Mouse (Mus musculus) forebrain, embryonic 15.5 days (tissue): ENCODE results near the gene Faim2. TPM values are rescaled to one million over a fixed set of nuclear protein-coding genes. Genes with fewer than 3 reads are reported as not detected.

Experiments used
- ATAC-seq: fragments of 200-750 bp; cut with Nextera tagmentation; replicated peaks from 2 replicates; pipeline ENCODE4 v1.8.0; 2017; ENCODE audit warnings: mild to moderate bottlenecking, moderate TSS enrichment, moderate library complexity
- H3K27ac ChIP-seq: fragments of 300-500 bp; sonication (generic); replicated peaks from 2 replicates; pipeline ENCODE4 v1.5.1; 2015; ENCODE audit warnings: mild to moderate bottlenecking, inconsistent platforms
- H3K27me3 ChIP-seq: fragments of 300-500 bp; sonication (generic); 2 replicates; pipeline ENCODE4 v1.6.1; 2015; ENCODE audit warnings: inconsistent platforms
- H3K36me3 ChIP-seq: fragments of 300-500 bp; sonication (generic); 2 replicates; pipeline ENCODE4 v1.6.1; 2015; ENCODE audit warnings: mild to moderate bottlenecking, inconsistent platforms
- H3K4me1 ChIP-seq: fragments of 300-500 bp; sonication (generic); 2 replicates; pipeline ENCODE4 v1.6.1; 2015; ENCODE audit warnings: inconsistent platforms
- H3K4me2 ChIP-seq: fragments of 300-500 bp; sonication (generic); replicated peaks from 2 replicates; pipeline ENCODE4 v1.6.1; 2015; ENCODE audit warnings: mild to moderate bottlenecking, inconsistent platforms
- H3K4me3 ChIP-seq: fragments of 300-500 bp; sonication (generic); 2 replicates; pipeline ENCODE4 v1.5.1; 2015; ENCODE audit warnings: mild to moderate bottlenecking, inconsistent platforms
- H3K9ac ChIP-seq: fragments of 300-500 bp; sonication (generic); replicated peaks from 2 replicates; pipeline ENCODE4 v1.6.1; 2015; ENCODE audit warnings: mild to moderate bottlenecking, inconsistent platforms
- H3K9me3 ChIP-seq: fragments of 300-500 bp; sonication (generic); 2 replicates; pipeline ENCODE4 v1.6.1; 2016; ENCODE audit warnings: inconsistent platforms
- WGBS: fragments of 180-500 bp; shearing (Covaris S2); methylation state at CpG from one replicate; pipeline ENCODE4 v1.1.7; 2015; ENCODE audit warnings: mixed read lengths; 5-methylcytosine and 5-hydroxymethylcytosine counted together
- polyA plus RNA-seq: library from polyadenylated mRNA; unstranded; fragments of >200 nt; fragmentation: Nextera tagmentation; extraction: Ambion mirVana; gene quantifications from 2 replicates; pipeline ENCODE4 v1.2.1, GENCODE M21; 2015

Faim2 gene
- polyA plus RNA-seq, 1 experiment from 2014 or later: 18.9 TPM

DNA sequence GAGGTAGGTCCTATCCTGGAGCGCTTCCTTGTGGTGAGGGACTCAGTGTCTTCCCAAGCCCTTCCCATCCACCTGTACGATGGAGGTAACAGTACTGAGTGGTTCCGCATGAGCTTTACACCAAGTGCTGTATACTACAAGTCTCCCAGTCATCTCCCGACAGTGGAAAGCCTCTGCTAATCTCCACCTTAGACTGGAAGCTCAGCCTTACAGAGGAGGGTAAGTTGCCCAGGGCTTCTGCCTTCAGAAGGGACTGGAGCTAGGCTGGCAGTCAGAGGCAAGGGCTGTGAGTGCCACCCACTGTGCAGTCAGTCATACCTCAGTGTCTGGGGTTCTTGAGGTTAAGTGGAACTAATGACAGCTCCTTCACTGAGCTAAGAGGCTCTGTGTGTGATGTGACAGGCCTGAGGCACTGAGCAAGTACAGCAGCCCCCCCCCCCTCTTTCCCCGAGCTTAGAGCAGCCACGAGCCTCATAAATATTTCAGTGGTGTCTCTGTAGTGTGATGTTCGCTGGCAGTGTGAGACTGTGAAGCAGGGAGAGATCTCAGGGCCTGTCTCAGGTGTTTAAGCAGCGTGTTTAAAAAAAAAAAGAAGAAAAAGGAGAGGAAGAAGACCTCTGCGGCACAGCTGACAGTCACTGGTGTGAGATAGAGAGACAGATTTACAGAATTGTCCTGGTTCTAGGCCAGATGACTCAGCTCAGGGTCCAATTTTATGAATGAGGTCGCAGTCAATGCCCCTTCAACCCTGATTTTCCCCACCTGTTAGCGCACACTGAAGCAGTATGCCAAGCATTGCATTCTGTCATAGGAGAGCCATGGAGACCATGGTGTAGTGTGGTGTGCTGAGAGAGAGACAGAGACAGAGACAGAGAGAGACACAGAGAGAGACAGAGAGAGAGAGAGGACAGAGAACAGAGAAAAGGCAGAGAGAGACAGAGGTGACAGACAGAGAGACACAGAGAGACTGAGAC, 9.2 kb upstream of the Faim2 start:
- no peak overlapping the region for H3K4me3 ChIP-seq
- H3K9ac ChIP-seq: no peak overlapping the region
- 51% methylated on average over 11 of the region's 11 CpGs for WGBS
- H3K36me3 ChIP-seq: no peaks in the 10 kb centered on the region
- H3K27ac ChIP-seq: peak overlapping the region; percentile 43
- H3K27me3 ChIP-seq: no peaks in the 10 kb centered on the region
- H3K4me1 ChIP-seq: 0 out of 2 replicates have a peak, but pooled peaks cover 6% of the 10 kb centered on the region
- H3K4me2 ChIP-seq: no peak overlapping the region
- ATAC-seq: peak; percentile 69; the same call in 1 of the 2 replicates
- H3K9me3 ChIP-seq: no peaks in the 10 kb centered on the region

DNA sequence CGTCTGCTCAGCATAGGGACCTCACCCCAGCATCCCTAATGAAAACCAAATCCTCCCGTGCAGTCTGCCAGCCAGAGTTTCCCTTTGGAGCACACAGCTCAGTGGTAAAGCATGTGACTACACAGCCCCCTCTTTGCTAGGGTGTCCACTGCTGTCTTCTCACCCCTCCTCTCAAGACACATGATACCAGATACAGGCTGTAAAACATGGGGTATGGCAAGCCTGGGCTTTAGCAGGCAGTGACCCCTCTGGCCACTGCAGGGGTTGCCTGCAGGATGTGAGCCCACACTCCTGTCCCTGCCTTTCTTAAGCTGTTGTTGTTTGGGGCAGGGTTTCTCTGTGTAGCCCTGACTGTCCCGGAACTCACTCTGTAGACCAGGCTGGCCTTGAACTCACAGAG, 4.1 kb upstream of the Faim2 start:
- no peaks in the 10 kb centered on the region for H3K27me3 ChIP-seq
- no peaks in the 10 kb centered on the region for H3K9me3 ChIP-seq
- no peak overlapping the region for H3K9ac ChIP-seq
- H3K4me1 ChIP-seq: peaks cover 19% of the 10 kb centered on the region
- no peak overlapping the region for H3K4me2 ChIP-seq
- ATAC-seq: no peak
- no peak overlapping the region for H3K27ac ChIP-seq
- no peaks in the 10 kb centered on the region for H3K36me3 ChIP-seq
- H3K4me3 ChIP-seq: no peak overlapping the region
- WGBS: 72% methylated on average over 3 of the region's 3 CpGs

DNA sequence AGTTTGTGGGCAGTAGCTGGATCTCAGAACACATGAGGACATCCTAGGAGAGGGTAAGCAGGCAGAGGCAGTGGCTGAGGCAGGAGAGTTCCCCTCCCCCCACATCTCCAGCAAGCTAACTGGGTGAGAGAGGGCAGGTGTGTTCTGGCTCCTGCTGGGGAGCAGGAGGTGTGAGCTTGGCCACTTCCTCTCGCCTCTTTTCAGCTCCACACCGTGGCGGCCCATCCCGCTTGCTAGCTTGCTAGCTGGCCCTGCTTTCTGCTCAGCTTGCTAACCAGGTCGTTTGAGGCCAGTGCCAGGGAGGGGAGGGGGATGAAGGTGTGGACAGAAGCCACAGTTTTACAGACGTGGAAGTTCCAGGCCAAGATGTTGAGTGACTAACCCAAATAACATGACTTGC, 3.2 kb upstream of the Faim2 start:
- Histone ChIP-seq H3K9me3 (no peaks in the 10 kb centered on the region), H3K4me3 (no peak overlapping the region), H3K4me1 (peaks cover 23% of the 10 kb centered on the region), H3K27ac (no peak overlapping the region), H3K36me3 (no peaks in the 10 kb centered on the region), H3K4me2 (no peak overlapping the region), H3K27me3 (no peaks in the 10 kb centered on the region), H3K9ac (no peak overlapping the region)
- 43% methylated on average over 6 of the region's 6 CpGs for WGBS
- ATAC-seq: no peak

DNA sequence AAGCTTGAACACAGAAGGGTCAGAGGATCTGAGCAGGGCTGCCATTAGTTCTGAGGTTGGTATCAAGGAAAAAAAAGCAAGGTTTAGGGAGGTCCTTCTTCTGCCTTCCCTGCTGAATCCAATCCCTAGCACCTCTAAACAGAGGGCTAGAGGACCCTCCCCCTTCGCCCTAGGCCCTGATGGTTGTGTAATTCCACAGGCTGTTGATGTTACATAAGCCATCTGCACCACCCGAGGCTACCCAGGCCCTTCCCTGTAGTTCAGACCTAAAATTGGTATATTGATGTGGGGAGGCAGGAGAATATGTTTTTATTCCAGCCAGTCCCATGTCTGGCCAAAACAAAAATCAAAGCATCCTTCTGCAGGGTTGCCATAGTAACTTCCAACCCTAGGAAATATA, 1.3 kb downstream of the Faim2 start:
- H3K4me1 ChIP-seq: peaks cover 23% of the 10 kb centered on the region
- H3K27me3 ChIP-seq: no peaks in the 10 kb centered on the region
- H3K9ac ChIP-seq: no peak overlapping the region; the same call in 1 of the 2 replicates
- 61% methylated on average over 2 of the region's 2 CpGs for WGBS
- peak overlapping the region; percentile 72; the same call in 1 of the 2 replicates for H3K27ac ChIP-seq
- H3K4me3 ChIP-seq: peak overlapping the region; percentile 38; the same call in 1 of the 2 replicates
- no peaks in the 10 kb centered on the region for H3K9me3 ChIP-seq
- no peak; the same call in 1 of the 2 replicates for ATAC-seq
- H3K4me2 ChIP-seq: peak overlapping the region; percentile 60
- no peaks in the 10 kb centered on the region for H3K36me3 ChIP-seq

DNA sequence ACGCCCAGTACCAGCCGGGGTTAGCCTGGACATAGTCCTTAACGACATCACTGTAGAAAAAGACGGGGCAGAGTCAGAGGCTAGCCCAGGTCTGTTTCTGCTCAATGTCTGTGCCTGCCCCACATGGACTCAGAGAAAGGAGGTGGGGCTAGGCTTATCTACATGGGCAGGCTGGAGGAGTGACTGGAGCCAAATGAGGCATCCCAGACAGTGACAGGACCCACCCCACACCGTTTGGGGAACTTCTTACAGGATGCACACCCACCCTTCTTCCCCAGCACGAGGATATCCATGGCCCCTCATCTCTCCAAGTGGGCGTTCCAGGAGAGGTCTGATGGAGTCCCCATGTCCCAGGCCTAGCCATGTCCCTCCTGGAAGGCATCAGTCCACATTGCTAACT, 7.7 kb downstream of the Faim2 start:
- no peaks in the 10 kb centered on the region for H3K4me1 ChIP-seq
- no peak overlapping the region for H3K27ac ChIP-seq
- H3K27me3 ChIP-seq: no peaks in the 10 kb centered on the region
- H3K4me2 ChIP-seq: no peak overlapping the region
- H3K4me3 ChIP-seq: no peak overlapping the region
- WGBS: 87% methylated on average over 7 of the region's 7 CpGs
- ATAC-seq: no peak
- H3K36me3 ChIP-seq: no peaks in the 10 kb centered on the region
- H3K9ac ChIP-seq: no peak overlapping the region
- no peaks in the 10 kb centered on the region for H3K9me3 ChIP-seq

DNA sequence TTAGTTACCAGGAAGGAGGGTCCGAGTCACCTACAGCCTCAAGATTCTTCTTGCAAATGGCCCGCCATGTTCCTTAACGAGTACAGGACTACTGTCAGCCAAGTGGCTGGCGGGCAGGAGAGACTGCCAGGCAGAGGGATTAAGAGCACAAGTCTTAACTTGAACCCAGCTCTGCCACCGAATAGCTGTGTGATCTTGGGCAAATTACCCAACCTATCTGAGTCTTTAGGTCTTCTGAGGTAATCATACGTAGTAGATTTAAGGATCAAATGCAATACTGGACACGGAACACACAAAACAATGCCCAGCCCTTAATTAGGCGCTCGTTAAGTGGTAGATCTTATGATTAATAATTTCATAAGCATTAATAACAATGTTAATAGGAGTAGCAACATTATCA, 8.3 kb downstream of the Faim2 start:
- no peaks in the 10 kb centered on the region for H3K36me3 ChIP-seq
- no peak for ATAC-seq
- WGBS: 77% methylated on average over 9 of the region's 9 CpGs
- no peaks in the 10 kb centered on the region for H3K27me3 ChIP-seq
- H3K4me1 ChIP-seq: no peaks in the 10 kb centered on the region
- H3K4me2 ChIP-seq: no peak overlapping the region
- no peak overlapping the region for H3K4me3 ChIP-seq
- no peak overlapping the region for H3K9ac ChIP-seq
- no peak overlapping the region for H3K27ac ChIP-seq
- no peaks in the 10 kb centered on the region for H3K9me3 ChIP-seq

DNA sequence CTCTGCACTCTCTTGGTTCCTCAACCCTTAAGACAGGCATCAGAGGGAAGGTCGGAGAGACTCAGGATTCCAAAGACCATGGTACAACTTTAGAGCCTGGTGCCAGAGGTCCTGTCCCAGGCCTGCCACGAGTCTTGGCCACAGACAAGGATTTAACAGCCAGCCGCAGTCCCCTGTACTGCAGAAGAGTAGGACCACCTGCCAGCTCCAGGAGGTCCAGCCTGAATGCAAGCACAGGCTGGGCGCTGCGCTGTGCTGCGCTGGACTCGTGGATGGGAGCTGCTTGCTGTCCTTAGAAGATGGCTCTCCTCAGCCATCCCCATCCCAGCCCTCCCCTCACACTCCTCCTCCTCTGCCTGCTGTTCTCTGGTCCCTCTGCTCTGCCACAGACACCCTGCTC, 10.2 kb downstream of the Faim2 start:
- no peak overlapping the region for H3K9ac ChIP-seq
- no peak for ATAC-seq
- 65% methylated on average over 7 of the region's 7 CpGs for WGBS
- no peaks in the 10 kb centered on the region for H3K36me3 ChIP-seq
- H3K9me3 ChIP-seq: no peaks in the 10 kb centered on the region
- no peaks in the 10 kb centered on the region for H3K27me3 ChIP-seq
- no peak overlapping the region for H3K4me3 ChIP-seq
- H3K4me2 ChIP-seq: no peak overlapping the region
- no peak overlapping the region for H3K27ac ChIP-seq
- no peaks in the 10 kb centered on the region for H3K4me1 ChIP-seq

DNA sequence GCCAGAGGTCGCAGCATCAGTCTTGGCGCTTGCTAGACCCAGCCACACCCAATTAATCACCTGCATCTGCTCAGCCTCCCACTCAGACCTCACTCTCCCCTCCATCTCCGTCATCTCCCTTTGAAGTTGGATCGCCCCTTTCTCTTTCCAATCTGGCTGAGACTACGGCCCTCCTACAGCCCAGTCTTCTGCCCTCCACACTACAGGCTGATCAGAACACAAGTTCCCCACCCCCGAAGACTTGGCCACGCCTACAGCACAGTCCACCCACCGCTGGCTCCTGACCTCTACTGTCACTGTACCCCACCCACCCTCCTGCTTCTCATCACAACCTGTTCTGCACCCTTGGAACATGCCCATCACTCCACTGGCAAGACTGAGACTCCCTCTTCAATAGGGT, 11.2 kb downstream of the Faim2 start:
- 69% methylated on average over 8 of the region's 8 CpGs for WGBS
- Histone ChIP-seq H3K4me2 (no peak overlapping the region), H3K27me3 (no peaks in the 10 kb centered on the region), H3K4me3 (no peak overlapping the region), H3K36me3 (no peaks in the 10 kb centered on the region), H3K4me1 (no peaks in the 10 kb centered on the region), H3K9me3 (no peaks in the 10 kb centered on the region), H3K9ac (no peak overlapping the region), H3K27ac (no peak overlapping the region)
- ATAC-seq: no peak

DNA sequence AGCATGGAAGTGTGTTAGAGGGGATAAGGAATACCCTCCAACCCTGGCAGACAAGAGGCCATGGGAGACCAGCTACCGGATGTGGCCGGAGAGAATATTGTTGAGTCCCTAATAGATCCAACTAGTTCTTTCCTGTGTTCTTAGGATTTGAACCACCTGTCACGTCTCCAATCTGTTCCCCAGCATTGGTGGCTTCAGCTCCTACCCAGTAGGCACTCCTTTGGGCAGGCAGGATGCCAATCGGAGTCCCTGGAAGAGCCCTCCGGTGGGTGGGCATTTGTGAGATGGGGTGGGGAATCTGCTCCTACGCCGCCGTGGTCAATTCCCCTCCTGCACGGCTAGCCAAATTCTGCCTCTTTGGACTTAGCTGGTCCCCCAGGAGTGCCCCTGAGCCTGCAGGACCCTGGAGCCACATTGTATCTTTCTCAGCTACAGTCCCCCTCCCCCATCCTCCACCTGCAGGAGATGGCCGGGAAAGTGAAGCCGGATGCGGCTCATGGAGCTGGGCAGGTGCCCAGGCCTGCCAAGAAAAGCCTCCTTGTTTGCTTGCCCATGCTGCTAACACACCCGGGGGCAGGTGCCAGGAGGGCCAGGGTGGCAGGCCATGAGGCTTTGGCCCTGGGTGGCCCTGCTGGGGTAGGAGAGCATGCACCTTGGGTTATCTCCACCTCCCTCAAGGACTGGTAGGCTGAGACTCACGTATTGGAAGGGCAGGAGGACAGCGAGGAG, 16.0 kb downstream of the Faim2 start:
- H3K4me1 ChIP-seq: no peaks in the 10 kb centered on the region
- H3K9me3 ChIP-seq: no peaks in the 10 kb centered on the region
- no peak for ATAC-seq
- no peak overlapping the region for H3K9ac ChIP-seq
- no peak overlapping the region for H3K4me3 ChIP-seq
- no peak overlapping the region for H3K27ac ChIP-seq
- WGBS: 74% methylated on average over 15 of the region's 15 CpGs
- no peaks in the 10 kb centered on the region for H3K27me3 ChIP-seq
- H3K4me2 ChIP-seq: no peak overlapping the region
- H3K36me3 ChIP-seq: no peaks in the 10 kb centered on the region

DNA sequence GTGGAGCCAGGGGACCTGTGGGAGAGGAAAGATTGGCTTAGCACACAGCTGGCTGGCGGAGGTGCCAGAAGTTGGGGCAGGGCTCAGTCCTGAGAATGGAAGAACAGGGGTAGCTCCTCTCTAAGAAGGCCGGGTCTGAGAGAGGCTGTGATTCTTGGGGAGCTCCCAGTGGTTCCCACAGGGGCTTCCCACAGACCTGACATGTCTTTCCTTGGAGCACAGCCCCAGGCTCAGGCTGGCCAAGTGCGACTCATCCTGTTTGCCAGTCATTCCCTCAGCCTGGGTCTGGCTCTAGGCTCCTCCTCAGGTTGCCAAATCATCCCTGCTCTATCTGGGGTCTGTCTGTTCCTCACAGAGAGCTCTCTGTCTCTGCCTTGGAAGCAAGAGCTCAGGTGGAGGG, 17.3 kb downstream of the Faim2 start:
- Histone ChIP-seq H3K4me3 (no peak overlapping the region), H3K9me3 (no peaks in the 10 kb centered on the region), H3K4me2 (no peak overlapping the region), H3K9ac (no peak overlapping the region), H3K36me3 (no peaks in the 10 kb centered on the region), H3K27ac (no peak overlapping the region), H3K4me1 (no peaks in the 10 kb centered on the region), H3K27me3 (no peaks in the 10 kb centered on the region)
- no peak for ATAC-seq
- 81% methylated on average over 3 of the region's 3 CpGs for WGBS

DNA sequence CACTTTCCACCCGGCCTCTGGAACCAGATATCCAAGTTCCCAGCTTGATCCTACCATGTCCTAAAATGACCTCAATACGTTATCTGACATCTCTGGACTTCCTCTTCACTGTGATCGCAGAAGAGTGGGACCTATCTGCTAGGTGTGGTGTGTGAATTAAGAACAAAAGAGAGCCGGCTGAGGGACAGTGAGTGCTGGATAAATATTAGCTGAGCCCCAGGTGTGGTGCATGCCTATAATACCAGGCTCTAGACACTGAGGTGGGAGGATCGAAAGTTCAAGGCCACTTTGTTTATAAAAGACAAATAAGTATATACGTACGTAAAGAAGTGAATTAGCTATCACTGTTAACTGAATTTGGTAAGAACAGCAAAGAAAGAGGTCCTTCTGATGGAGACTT, 18.1 kb downstream of the Faim2 start:
- Histone ChIP-seq H3K9ac (no peak overlapping the region), H3K4me3 (no peak overlapping the region), H3K9me3 (no peaks in the 10 kb centered on the region), H3K4me1 (no peaks in the 10 kb centered on the region), H3K27ac (no peak overlapping the region), H3K36me3 (no peaks in the 10 kb centered on the region), H3K4me2 (no peak overlapping the region), H3K27me3 (no peaks in the 10 kb centered on the region)
- 89% methylated on average over 7 of the region's 7 CpGs for whole genome bisulfite sequencing
- ATAC-seq: no peak

DNA sequence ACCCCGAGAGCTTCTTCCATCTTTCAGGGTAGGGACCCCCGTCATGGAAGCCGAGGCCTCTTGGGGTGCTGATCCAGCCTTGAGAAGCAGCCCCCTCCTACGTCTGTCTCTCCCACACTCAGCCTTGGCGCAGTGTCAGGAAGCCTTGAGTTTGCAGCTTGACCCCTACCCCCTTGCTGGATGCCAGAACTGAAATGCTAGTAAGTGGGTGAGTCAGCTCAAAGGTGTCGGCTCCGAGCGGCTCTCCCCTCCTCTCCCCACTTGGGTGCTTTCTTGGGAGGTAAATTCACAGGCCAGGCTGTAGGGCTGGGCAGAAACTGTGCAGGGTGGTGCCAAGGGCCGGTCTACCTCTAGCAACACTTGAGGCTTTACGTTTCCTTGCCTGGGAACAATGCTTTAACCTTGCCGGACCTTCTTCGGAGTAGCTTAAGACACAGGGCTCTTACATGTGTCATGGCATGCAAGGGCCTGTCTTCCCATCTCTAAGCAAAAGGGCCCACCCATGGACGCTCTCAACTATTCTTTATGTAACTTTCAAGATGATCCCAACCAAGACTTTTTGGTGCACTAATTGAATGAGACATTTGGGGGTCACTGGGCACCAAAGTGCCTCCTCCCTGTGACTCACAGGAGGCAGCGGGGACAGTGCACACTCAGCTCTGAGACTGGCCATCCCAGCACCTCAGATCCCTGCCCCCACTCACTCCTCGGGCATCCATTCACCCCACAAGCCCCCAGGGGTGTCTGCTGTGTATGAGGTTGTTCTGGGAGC, 22.5 kb downstream of the Faim2 start:
- Histone ChIP-seq H3K27me3 (no peaks in the 10 kb centered on the region), H3K9me3 (no peaks in the 10 kb centered on the region), H3K4me1 (peaks cover 12% of the 10 kb centered on the region), H3K4me3 (no peak overlapping the region), H3K36me3 (no peaks in the 10 kb centered on the region), H3K27ac (no peak overlapping the region), H3K4me2 (no peak overlapping the region), H3K9ac (no peak overlapping the region)
- 77% methylated on average over 15 of the region's 15 CpGs for WGBS
- no peak for ATAC-seq
